Mouse (Mus musculus) kidney, adult 11 months (tissue): ENCODE measurements around the gene Serinc5.

Experiments used
- DNase-seq: peaks from one replicate; pipeline ENCODE4 v3.0.0; 2022

Serinc5 gene

GRCm38 (mm10) chr13:92707941-92708340 is 97.0 kb downstream of the Serinc5 start:
- no peak for DNase-seq

DNA sequence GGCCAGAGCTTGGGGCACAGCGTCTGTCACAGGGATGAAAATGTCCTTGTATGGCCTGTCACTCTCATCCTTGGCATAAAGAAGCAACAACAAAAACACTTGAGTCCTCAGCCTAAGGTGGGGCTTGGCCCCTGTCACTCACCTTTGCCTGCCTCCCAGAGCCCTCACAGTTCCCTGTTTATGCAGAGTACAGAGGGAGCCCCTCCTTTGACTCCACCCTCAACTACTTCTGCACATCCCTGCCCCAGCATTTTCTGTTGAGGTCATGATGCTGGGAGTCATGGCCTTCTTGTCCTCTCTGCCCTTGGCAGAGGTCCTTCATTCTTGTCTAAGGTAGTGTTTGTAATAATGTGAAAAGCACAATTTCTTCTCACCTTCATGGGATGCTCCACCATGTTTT is 97.6 kb downstream of the Serinc5 start:
- no peak for DNase-seq

GRCm38 (mm10) chr13:92709535-92709934 is 98.6 kb downstream of the Serinc5 start:
- no peak for DNase-seq

- no peak for DNase-seq
Measured at GRCm38 (mm10) chr13:92710361-92710760, 99.5 kb downstream of the Serinc5 start.

GRCm38 (mm10) chr13:92711821-92712220 is 100.9 kb downstream of the Serinc5 start:
- no peak for DNase-seq

GRCm38 (mm10) chr13:92712619-92713018 is 101.7 kb downstream of the Serinc5 start:
- no peak for DNase-seq

DNA sequence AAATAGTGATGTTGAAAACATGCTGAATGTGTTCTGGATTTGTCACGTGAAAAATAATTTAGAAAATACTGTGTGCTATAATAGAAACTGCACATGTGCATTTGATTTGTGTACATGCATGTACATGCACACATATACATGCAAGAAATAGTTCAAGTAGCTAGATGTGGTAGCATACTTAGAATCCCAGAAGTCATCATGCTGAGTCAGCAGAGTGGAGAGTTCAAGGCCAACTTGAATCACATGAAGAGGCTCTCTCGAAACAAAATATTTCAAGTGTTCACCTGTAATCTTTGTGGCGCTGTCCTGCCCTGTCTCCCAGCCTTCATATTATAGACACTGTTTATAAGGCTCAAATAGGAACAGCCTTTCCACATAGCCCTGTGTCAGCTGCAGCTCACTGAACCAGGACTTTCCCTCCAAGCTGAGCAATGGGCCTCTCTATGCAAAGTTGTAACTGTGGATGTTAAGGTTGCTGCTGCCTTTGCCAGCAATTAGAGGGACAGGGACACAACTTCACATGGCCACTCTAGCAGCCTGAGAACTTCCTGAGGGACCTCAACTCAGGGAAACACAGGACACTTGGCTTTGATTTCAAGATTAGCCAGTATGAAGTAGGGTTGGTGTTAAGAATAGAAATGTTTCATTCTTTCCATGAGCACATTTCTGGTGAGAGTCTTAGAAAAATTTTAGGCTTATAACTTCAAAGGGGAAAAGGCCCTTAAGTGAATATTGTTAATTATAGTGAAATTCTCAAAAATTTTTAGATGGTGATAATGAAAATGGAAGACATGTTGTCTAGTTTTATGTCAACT is 107.2 kb downstream of the Serinc5 start:
- DNase-seq: no peak

- DNase-seq: no peak
Measured at GRCm38 (mm10) chr13:92721006-92721405, 110.1 kb downstream of the Serinc5 start.

DNA sequence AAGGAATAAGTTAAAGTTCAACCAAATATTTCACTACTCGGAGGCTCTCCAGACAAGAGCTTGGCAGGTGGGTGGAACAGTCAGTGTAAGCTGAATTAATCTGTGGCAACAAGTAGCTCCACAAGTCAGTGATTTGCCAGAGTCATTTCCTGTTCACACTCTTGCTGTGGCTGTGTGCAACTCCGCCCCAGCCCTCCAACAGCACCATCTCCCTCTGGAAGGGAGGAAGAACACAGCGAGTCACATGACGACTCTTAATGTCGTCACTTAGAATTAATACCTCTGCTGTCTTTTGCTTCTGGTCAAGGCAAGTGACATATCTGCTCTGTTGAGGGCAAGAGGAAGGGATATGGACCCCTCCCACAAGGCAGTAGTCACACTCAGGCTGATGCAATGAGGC is 111.5 kb downstream of the Serinc5 start:
- no peak for DNase-seq

GRCm38 (mm10) chr13:92729811-92730210 is 118.9 kb downstream of the Serinc5 start:
- DNase-seq: no peak

DNA sequence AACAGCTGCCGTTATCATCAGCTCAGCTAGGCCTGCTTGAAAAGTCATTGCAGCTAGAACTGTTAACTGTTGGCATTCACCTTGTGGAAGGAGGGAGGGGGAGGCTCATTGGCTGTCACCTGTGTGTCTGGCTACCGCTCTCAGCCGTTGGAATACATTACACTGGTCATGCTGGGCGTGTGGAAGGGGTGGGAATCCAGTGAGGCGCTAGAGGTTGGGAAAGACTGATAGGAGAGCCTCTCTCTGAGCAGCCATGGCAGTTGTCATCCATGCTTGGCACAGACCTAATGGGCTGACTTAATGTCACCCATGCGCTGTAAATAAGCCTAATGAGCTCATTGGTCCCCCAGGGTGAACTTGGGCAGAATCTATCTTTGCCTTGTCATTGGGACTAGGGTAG is 120.9 kb downstream of the Serinc5 start:
- DNase-seq: no peak

DNA sequence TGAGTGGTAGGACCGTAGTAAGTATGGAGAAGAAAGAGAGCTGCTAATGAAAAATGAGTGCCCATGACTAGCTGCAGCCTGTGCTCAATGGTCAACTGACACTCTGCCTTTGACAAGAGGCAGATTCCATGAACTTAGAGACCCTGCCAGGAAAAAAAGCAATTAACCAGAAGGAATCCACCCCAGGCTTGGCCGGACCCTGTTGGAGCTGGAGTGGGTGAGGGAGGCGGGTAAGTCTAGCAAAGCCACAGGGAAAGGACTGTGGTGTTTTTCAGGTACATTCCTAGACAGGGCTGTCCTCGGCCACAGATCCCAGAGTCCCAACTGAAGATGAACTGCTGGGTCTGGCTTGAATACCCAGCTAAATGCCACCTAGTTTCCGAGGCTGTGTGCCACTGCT is 121.9 kb downstream of the Serinc5 start:
- no peak for DNase-seq

- no peak for DNase-seq
Measured at GRCm38 (mm10) chr13:92733252-92733651, 122.4 kb downstream of the Serinc5 start.

DNA sequence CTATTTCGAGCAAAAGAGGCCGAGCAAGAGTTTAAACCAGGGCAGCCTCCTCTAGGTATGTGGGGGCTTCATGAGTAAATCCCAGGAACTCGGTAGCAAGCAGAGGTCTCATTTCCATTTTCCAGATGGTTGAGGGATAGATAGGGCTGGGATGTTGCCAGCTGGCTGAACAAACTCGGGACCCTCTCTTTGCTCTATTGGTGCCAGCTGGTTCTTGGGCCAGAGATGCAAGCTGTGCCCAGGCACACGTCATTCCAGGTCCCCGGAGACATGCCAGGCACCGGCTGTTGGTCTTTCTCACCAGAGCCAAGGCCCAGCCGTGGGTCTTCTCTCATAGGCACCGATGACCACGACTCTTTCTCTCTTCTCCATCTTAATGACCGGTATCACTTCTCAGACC is 122.8 kb downstream of the Serinc5 start:
- DNase-seq: no peak

DNA sequence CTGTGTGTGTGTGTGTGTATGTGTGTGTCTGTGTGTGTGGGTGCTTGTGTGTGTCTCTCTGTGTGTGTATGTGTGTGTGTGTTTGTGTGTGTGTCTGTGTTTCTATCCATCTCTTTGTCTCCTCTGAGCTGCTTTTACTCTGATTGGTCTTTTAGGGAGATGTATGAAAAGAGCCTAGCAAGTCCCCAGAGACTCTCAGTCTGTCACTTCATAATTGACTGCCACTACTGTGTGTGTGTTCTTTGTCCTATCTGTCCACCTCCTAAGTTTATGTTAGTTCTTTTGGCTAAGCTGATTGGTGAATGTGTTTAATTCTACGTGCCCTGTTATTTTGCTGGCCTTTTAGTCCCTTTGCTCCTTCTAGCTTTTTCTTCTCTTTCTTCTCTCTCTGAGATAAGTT is 124.8 kb downstream of the Serinc5 start:
- no peak for DNase-seq

GRCm38 (mm10) chr13:92736516-92737300 is 125.8 kb downstream of the Serinc5 start:
- no peak for DNase-seq

- DNase-seq: no peak
Measured at GRCm38 (mm10) chr13:92738821-92739220, 127.9 kb downstream of the Serinc5 start.

DNA sequence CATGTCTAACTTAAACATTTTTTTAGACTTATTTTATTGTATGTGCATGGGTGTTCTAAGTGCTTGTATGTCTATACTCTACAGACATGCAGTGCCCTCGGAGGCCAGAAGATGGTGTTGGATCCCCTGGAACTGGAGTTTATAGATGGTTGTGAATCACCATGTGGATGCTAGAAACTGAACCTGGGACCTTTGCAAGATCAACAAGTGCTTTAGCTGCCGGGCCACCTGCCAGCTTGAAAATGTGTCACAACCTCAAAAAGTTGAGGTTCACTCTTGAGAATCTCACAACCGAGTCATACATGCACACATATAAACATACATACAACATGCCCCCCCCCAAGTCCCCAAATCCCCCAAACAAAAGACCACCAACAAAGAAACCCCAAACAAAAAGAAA is 129.0 kb downstream of the Serinc5 start:
- DNase-seq: no peak

DNA sequence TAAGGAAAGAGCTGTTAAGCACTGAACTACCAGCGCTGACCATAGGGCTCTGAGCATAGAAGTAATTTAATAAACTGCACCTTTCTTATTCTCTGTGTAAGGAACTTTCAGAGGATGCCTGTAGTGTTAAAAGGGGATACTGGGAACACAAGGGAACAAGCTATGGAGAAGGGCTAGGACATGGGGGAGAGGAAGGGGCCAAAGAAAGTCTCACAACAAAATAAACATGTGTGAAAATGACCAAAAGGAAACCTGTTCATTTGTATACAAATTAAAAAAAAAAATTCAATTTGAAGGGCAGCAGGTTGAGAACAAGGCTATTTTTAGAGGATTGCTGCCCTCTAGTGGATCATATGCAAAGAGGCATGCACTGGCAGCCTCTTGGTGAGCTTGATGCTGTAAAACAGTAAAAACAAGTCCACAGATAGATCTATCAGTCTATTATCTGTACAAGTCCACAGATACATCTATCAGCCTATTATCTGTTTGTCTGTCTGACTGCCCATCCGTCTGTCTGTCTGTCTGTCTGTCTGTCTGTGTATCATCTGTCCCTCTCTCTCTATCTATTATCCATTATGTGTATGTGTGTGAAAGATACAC is 129.9 kb downstream of the Serinc5 start:
- DNase-seq: peak; percentile 11

DNA sequence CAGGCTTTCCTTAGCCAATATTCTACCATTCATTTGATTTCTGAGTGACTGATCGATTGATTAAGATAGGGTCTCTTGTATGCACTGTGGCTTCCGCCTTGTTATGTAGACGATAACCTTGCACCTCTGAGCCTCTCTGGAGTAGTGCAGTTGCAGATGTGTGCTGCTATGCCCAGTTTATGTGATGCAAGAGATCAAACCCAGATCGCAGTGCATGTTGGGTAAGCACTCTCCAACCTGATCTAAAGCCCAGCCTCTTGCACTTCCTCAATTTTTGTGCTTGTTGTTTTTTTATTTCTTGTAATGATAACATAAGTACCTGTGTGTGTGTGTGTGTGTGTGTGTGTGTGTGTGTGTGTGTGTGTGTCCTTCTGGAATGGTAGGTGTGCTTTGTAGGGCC is 132.0 kb downstream of the Serinc5 start:
- no peak for DNase-seq

DNA sequence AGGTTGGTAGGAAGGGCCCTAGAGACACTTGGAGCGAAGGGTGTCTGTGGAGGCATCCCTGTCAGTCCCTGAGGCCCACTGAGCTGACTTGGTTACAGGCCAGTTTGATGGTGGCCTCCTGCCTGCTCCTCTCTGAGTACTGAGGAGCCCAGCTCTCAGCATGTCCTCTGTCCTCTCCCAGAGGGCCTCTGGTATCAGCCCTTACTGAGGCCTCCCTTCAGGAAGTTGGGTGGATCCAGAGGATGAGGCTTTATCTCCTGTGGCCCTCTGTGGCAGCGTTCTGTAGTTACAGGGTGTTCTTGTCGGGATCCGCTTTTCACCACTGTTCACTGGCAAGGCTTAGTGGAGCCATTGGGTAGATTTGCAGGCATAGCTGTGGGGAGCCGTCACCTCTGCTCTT is 132.4 kb downstream of the Serinc5 start:
- DNase-seq: no peak

GRCm38 (mm10) chr13:92750976-92751518 is 140.2 kb downstream of the Serinc5 start:
- DNase-seq: peak; percentile 26

DNA sequence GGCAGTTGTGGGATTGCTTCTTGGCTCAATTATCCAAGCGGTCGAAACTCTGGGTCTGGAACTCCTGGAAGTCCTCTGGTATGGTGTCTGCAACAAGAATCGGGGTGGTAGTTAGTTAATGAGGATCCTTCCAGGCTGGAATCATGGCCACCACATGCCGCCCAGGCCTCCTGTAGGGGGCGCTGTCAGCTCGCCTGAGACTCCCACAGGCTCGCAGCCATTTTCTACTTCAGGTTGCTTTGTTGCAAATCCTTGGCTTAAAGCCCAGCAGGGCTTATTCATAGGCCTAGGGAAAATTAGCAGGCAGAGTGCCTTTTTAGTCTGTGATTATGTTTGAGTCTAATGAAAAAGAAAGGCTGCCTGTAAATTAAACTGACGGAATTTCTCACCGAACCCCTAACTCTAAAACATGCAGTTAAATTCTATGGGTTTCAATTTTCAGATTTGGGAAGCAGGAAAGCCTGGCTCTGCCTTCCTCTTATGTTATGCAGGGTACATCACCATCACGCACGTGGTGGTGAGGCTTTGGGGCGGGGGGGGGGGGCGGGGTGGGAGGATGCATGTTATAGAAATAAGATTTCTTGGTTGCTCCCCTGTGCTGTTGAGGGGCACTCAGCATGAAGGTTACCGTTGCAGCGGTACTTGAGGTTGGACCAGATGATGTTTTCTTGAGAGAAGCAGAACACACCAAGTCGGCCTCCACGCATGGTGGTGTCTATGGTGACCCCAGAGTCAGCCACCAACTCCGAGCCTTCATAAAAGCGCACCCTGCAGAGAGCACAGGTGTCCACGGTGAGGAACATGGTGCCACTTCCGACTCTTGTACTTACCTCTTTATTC is 141.1 kb downstream of the Serinc5 start:
- peak; percentile 50 for DNase-seq
